Mouse (Mus musculus): ENCODE data around the gene Cga. TPM values are rescaled to one million over a fixed set of nuclear protein-coding genes. Genes with fewer than 3 reads are reported as not detected.
A peak's percentile ranks its signal among the peaks of the same experiment; 100 is the strongest.

Gene Cga
- 0.43 and 1.00 TPM in 2 replicates for polyA plus RNA-seq (2012; rRNA removed)

DNA sequence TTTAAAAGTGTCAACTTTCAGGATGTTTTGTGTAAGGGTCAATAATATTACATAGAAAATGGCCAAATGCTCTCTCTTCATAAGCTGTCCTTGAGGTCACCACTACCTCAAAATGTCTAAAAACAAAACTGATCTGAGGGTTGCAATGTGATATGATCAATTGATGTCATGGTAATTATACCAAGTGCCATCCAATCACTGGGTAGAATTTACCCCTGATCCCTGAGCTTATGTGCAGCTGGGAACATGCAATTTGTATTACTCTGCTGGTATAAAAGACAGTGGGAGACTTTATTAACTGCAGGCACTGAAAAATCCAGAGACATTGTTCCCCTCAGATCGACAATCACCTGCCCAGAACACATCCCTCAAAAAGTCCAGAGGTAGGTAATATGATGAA is at the start of gene Cga:
Gene Cga, plus strand, starts transcription at position 301 of the 400 bp plus-strand sequence.
- no peak for DNase-seq
- TF ChIP-seq CTCF (IDR thresholded peaks at IDR 0.05; ENCODE audit: borderline replicate concordance, control insufficient read depth, extremely low read depth, insufficient read depth, low read length, poor library complexity) (no peak), POLR2A (IDR thresholded peaks at IDR 0.05; ENCODE audit: control insufficient read depth, extremely low read depth, insufficient read depth, low read length, poor library complexity) (no peak)
- WGBS: 84% methylated on average over 1 of the region's 1 CpGs

DNA sequence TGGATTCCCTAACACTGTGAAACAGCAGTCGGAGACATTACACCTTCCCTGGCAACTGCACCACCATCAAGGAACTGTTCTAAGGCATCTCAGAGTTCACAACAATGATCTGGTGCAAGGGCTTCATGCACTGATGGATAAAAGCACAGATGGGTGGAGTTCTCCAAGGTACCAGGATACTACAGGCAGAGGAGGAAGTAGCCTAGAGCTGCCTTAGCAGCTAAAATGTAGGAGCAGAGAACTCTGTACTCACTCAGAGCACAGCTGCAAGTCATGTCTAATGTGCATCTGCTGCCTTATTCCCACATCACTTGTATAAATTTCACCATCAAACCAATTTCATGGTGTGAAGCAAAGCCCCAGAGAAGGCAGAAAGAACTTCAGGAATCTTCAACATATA is 49.7 kb upstream of the Cga start:
- WGBS: 98% methylated on average over 1 of the region's 1 CpGs
- H3K27me3 ChIP-seq (ENCODE audit: control insufficient read depth, insufficient read depth, low read length): no peaks in the 10 kb centered on the region
- TF ChIP-seq POLR2A (IDR thresholded peaks at IDR 0.05; ENCODE audit: control insufficient read depth, extremely low read depth, insufficient read depth, low read length, poor library complexity) (no peak), CTCF (IDR thresholded peaks at IDR 0.05; ENCODE audit: borderline replicate concordance, control insufficient read depth, extremely low read depth, insufficient read depth, low read length, poor library complexity) (no peak)
- H3K4me3 ChIP-seq (ENCODE audit: control insufficient read depth, insufficient read depth, low read length): no peak overlapping the region
- H3K27ac ChIP-seq (ENCODE audit: control insufficient read depth, insufficient read depth, low read length): no peak overlapping the region
- H3K4me1 ChIP-seq (replicated peaks; ENCODE audit: control insufficient read depth, insufficient read depth, low read length): peaks cover 7% of the 10 kb centered on the region
- DNase-seq: no peak
- H3K36me3 ChIP-seq (ENCODE audit: control insufficient read depth, insufficient read depth, low read length): peaks cover 4% of the 10 kb centered on the region; the same call in 1 of the 2 replicates

More for the DNA sequence above, at the start of gene Cga:
- no peak within 1 kb of the TSS for H3K27ac ChIP-seq (ENCODE audit: control insufficient read depth, insufficient read depth, low read length)
- H3K4me3 ChIP-seq (ENCODE audit: control insufficient read depth, insufficient read depth, low read length): no peak within 1 kb of the TSS
- no peaks in the 10 kb centered on the region for H3K36me3 ChIP-seq (ENCODE audit: control insufficient read depth, insufficient read depth, low read length)
- H3K4me1 ChIP-seq (replicated peaks; ENCODE audit: control insufficient read depth, insufficient read depth, low read length): peaks cover 4% of the 10 kb centered on the region
- H3K27me3 ChIP-seq (ENCODE audit: control insufficient read depth, insufficient read depth, low read length): no peaks in the 10 kb centered on the region

DNA sequence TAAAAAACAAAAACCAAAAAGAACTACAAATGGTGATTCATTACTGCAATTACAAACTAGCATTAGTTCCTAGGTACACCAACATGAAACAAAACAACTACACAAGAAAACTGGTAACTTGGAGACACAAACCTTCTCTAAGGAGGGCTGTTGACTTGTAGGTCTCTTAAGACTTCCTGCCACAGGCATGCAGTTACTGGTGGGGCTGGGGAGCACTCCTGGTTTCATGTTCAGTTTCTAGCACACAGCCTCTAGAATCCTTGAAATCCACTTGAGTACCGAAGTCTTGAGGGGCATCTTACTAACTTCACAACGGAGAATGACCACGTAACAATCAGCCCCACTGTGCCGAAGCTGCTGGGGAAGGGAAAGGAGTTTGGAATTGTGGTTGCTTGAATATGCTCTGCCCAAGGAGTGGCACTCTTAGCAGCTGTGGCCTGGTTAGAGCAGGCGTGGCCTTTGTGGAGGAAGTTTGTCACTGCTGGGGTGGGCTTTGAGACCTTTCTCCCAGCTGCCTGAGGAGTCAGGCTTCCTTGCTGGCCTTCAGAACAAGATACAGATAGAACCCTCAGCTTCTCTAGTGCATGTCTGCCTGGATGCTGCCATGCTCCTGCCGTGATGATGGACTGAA is 45.8 kb upstream of the Cga start:
- peak; percentile 49 for DNase-seq
- no peak overlapping the region for H3K4me3 ChIP-seq (ENCODE audit: control insufficient read depth, insufficient read depth, low read length)
- peaks cover 3% of the 10 kb centered on the region; the same call in 1 of the 2 replicates for H3K36me3 ChIP-seq (ENCODE audit: control insufficient read depth, insufficient read depth, low read length)
- H3K27ac ChIP-seq (ENCODE audit: control insufficient read depth, insufficient read depth, low read length): peak overlapping the region; percentile 89
- WGBS: 42% methylated on average over 6 of the region's 6 CpGs
- peaks cover 7% of the 10 kb centered on the region for H3K4me1 ChIP-seq (replicated peaks; ENCODE audit: control insufficient read depth, insufficient read depth, low read length)
- H3K27me3 ChIP-seq (ENCODE audit: control insufficient read depth, insufficient read depth, low read length): no peaks in the 10 kb centered on the region
- TF ChIP-seq POLR2A (IDR thresholded peaks at IDR 0.05; ENCODE audit: control insufficient read depth, extremely low read depth, insufficient read depth, low read length, poor library complexity) (no peak), CTCF (IDR thresholded peaks at IDR 0.05; ENCODE audit: borderline replicate concordance, control insufficient read depth, extremely low read depth, insufficient read depth, low read length, poor library complexity) (no peak)

DNA sequence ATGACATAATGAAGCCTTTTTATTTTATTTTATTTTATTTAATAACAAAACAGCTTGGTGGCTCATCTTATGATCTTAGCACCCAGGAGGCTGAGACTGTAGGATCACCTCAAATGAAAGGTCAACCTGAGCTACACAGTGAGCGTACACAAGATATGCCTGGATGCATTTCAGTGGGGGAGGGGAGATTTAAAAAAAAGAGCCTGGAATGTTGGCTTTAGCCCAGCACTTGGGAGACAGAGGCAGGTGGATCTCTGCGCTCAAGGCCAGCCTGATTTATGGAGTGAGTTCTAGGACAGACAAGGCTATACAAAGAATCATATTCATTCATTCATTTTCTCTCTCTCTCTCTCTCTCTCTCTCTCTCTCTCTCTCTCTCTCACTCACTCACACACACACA is 43.4 kb upstream of the Cga start:
- no peak for TF ChIP-seq CTCF (IDR thresholded peaks at IDR 0.05; ENCODE audit: borderline replicate concordance, control insufficient read depth, extremely low read depth, insufficient read depth, low read length, poor library complexity)
- no peak for TF ChIP-seq POLR2A (IDR thresholded peaks at IDR 0.05; ENCODE audit: control insufficient read depth, extremely low read depth, insufficient read depth, low read length, poor library complexity)
- 98% methylated on average over 2 of the region's 2 CpGs for WGBS
- DNase-seq: no peak
- Histone ChIP-seq H3K27me3 (ENCODE audit: control insufficient read depth, insufficient read depth, low read length) (no peaks in the 10 kb centered on the region), H3K36me3 (ENCODE audit: control insufficient read depth, insufficient read depth, low read length) (peaks cover 3% of the 10 kb centered on the region; the same call in 1 of the 2 replicates), H3K27ac (ENCODE audit: control insufficient read depth, insufficient read depth, low read length) (no peak overlapping the region), H3K4me1 (replicated peaks; ENCODE audit: control insufficient read depth, insufficient read depth, low read length) (peaks cover 7% of the 10 kb centered on the region), H3K4me3 (ENCODE audit: control insufficient read depth, insufficient read depth, low read length) (no peak overlapping the region)

DNA sequence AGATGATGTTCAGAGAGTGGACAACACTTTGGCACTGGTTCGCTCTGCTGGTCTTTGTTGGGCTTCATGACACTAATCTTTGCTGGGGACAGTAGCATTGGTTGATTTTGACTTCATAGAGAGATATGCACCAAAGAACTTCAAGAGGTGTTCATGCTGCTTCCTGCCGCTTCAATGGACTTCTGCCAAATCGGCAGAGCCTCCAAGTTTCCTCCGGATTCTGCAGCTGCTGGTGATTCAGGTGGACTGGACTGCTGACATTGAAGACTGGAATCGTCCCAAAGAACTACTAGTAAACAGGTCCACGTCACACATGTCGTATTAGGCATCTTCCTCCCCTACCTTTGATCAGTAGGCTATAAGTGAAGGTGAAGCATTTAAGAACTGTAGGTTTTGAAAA is 41.5 kb upstream of the Cga start:
- TF ChIP-seq POLR2A (IDR thresholded peaks at IDR 0.05; ENCODE audit: control insufficient read depth, extremely low read depth, insufficient read depth, low read length, poor library complexity): no peak
- TF ChIP-seq CTCF (IDR thresholded peaks at IDR 0.05; ENCODE audit: borderline replicate concordance, control insufficient read depth, extremely low read depth, insufficient read depth, low read length, poor library complexity): no peak
- H3K27ac ChIP-seq (ENCODE audit: control insufficient read depth, insufficient read depth, low read length): no peak overlapping the region
- peaks cover 7% of the 10 kb centered on the region for H3K4me1 ChIP-seq (replicated peaks; ENCODE audit: control insufficient read depth, insufficient read depth, low read length)
- no peak overlapping the region for H3K4me3 ChIP-seq (ENCODE audit: control insufficient read depth, insufficient read depth, low read length)
- DNase-seq: no peak
- no peaks in the 10 kb centered on the region for H3K27me3 ChIP-seq (ENCODE audit: control insufficient read depth, insufficient read depth, low read length)
- WGBS: 94% methylated on average over 7 of the region's 7 CpGs
- peaks cover 3% of the 10 kb centered on the region; the same call in 1 of the 2 replicates for H3K36me3 ChIP-seq (ENCODE audit: control insufficient read depth, insufficient read depth, low read length)

DNA sequence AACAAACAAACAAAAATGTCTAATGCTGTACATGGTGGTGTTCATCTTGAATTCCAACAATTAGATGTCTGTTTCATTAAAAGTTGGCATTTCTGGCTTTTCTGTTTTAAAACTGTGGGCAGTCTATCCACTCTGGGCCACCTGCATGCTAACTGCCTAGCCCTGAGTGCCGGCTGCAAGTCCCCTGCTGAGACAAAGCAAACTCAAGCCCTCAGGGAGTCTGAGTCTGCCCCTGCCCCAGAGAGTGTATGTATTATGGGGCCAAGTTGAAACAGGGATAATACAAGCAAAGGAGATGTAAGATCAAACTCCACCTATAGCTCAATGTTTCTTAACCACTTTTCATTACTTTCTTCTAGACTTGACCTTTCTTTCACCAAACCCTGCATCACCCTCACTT is 37.6 kb upstream of the Cga start:
- 89% methylated on average over 1 of the region's 1 CpGs for WGBS
- H3K4me3 ChIP-seq (ENCODE audit: control insufficient read depth, insufficient read depth, low read length): no peak overlapping the region
- H3K27ac ChIP-seq (ENCODE audit: control insufficient read depth, insufficient read depth, low read length): no peak overlapping the region
- H3K4me1 ChIP-seq (replicated peaks; ENCODE audit: control insufficient read depth, insufficient read depth, low read length): peaks cover 6% of the 10 kb centered on the region
- H3K27me3 ChIP-seq (ENCODE audit: control insufficient read depth, insufficient read depth, low read length): no peaks in the 10 kb centered on the region
- DNase-seq: no peak
- TF ChIP-seq POLR2A (IDR thresholded peaks at IDR 0.05; ENCODE audit: control insufficient read depth, extremely low read depth, insufficient read depth, low read length, poor library complexity) (no peak), CTCF (IDR thresholded peaks at IDR 0.05; ENCODE audit: borderline replicate concordance, control insufficient read depth, extremely low read depth, insufficient read depth, low read length, poor library complexity) (no peak)
- peaks cover 3% of the 10 kb centered on the region; the same call in 1 of the 2 replicates for H3K36me3 ChIP-seq (ENCODE audit: control insufficient read depth, insufficient read depth, low read length)
